Mouse (Mus musculus): ENCODE measurements around the gene Sprr3. TPM values are rescaled to one million over a fixed set of nuclear protein-coding genes. Genes with fewer than 3 reads are reported as not detected.
"Not testable (repeated sequence)": the region's sequence is repeated elsewhere in the genome, so short reads cannot be mapped to it uniquely, and the experiment has no call there.

Sprr3 gene
- total RNA-seq (2021): not detected

DNA sequence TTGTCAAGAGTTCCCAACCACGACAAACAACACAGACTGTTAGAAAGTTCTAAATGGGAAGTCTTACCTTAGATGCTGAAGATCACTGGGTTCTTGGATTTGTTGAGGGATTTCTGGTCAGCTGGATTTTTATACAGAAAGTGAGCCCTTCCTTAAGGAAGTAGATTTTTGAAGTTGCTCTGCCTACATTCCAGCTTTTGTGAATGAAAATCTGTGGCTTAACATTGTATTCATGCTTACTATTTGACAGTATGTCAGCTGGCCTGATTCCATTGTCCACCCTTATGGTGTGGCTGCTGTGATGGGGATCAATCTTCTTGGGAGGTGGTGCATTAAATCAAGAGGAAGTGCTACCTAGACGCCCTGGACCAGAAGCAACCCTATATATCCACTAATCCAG, at the start of gene Sprr3:
Gene Sprr3 (minus strand): TSS at position 101 of the 400 bp plus-strand sequence.
- DNase-seq: no peak

DNA sequence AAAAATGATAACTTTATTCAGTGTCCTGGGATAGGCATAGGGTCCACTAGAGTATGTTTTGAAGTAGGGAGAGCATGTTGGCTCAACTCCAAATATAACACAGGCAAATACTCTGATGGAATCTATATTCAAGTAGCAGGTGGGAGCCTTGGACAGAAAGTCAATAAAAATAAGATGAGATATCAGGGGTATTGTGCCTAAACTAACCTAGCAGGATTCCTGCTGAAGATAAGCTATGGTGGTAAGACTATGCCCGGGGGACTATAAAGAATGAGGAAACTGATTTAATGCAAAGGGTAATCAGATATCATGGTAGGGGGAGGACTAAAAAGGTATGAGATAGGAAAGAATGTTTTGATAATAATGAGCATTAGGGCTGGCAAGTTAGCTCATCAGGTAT, 49.7 kb upstream of the Sprr3 start:
- DNase-seq: no peak

DNA sequence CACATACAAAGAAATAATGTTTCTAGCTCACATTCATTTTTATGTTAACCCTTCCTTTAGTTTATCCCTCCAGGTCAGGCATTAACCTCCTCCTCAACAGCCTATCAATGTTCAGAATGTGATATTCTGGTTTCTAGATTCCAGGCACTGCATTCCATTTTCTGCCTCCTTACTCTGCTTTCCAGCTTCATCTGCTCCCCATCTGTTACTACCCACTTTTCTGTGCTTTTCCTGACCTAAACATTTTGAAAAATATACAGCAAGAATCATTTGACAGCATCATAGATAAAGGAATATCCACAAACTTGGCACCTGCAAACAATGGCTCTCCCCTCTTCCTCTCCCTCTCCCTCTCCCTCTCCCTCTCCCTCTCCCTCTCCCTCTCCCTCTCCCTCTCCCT, 45.0 kb upstream of the Sprr3 start:
- DNase-seq: no peak

DNA sequence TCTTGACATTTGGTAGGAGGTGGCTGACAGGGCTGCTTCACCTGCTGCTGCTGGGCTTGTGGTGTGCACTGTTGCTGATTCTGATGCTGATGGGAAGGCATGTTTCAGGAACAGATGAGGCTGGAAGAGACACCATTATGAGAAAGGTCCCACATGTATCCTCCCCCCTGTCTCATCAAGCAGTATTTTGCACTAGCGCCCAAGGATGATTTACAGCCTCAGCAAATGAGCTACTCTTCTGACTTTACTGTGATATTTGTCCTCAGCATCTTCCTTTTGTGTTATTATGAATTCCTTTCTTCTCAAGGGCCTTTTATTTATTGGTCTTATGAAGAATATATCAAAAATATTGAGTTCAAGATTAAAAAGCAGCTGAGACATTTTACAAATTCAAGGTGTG, 41.9 kb upstream of the Sprr3 start, which contains the start of gene Sprr4:
Gene Sprr4 (minus strand): TSS at position 101 of the 400 bp plus-strand sequence.
- DNase-seq: no peak

- not testable (repeated sequence) for DNase-seq
Observed at GRCm38 (mm10) chr3:92490262-92490661, 31.7 kb upstream of the Sprr3 start.

DNA sequence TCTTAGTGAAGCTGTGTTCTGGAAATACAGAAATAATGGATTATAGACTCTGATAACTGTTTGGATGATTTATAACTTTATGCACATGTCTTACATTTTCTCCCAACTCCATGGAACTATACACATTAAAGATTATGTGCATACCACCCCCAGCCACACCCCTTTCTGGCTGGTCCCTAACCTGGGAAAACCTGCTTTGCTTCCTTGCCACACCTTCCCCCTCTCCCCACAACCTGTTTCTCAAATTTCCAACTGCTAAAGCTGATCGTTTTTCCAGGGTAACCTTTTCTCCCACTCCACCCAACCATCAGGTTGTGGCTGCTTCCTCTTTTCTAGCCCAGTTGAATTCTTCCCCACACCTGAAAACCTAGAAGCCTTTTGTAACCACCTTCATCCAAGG, 27.8 kb upstream of the Sprr3 start:
- DNase-seq: no peak

- DNase-seq: no peak
Observed at GRCm38 (mm10) chr3:92485863-92486262, 27.3 kb upstream of the Sprr3 start, which contains the start of gene Sprr1a. Gene Sprr1a (minus strand): TSS chr3:92485895.

- DNase-seq: not testable (repeated sequence)
Observed at GRCm38 (mm10) chr3:92481249-92481648, 22.7 kb upstream of the Sprr3 start.

DNA sequence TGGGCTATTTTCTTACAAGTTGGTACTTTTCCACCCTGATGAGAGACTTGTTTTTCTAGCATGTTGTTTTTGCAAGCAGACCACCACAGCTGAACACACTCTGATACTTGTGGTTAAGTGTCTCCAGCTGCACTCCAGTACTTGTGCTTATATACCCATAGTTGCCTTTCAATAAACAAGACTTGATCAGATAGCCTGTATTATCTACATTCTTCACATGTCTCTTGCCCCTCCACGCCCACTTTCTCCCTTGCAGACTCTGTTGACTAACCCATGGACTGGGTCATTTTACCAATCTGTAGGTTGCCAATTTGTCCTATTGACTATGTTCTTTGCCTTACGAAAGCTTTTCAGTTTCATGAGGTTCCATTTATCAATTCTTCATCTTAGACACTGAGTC, 11.6 kb upstream of the Sprr3 start:
- DNase-seq: no peak

GRCm38 (mm10) chr3:92467424-92467823, 8.9 kb upstream of the Sprr3 start:
- DNase-seq: no peak

GRCm38 (mm10) chr3:92466576-92466975, 8.1 kb upstream of the Sprr3 start:
- no peak for DNase-seq

- no peak for DNase-seq
Observed at GRCm38 (mm10) chr3:92455151-92455550, 3.4 kb downstream of the Sprr3 start.

- no peak for DNase-seq
Observed at GRCm38 (mm10) chr3:92440177-92440576, 18.3 kb downstream of the Sprr3 start.

DNA sequence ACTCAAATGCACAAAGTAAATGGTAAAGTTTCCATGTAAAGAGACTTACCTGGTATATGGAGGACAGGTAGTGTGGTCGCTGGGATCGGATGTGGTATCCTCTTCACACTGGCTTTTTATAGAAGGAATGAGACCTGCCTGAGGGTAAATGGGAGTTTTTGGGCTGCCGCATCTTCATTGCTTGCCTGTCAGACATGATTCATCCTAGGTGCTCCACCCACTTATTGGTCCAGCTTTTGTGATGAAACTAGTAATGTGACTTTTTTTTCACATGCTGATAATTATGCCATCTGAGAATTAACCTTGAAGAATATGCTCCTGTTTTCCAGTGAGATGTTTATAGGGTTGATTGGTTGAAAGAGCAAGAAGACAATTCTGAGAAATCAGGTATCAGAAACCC, 19.8 kb downstream of the Sprr3 start, which contains the start of gene Sprr1b:
Gene Sprr1b (minus strand): TSS at position 101 of the 400 bp plus-strand sequence.
- DNase-seq: no peak

DNA sequence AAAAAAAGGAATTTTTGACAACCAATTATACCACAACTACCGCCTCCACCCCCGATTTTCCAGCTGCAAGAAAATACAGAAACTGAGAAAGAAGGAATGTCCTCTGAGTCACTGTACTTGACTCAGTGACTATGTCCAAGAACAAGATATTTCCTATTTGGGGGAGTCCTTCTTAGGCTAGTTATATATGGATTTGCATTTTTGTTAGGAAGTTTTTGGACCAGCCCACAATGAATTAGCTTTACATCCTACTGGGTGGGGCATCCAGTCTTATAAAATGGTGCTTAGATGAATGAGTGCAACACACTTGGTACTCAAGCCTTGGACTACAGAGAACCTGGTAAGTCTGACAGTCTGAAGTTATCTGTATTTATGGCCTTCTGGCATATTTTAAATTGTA, 26.2 kb downstream of the Sprr3 start, which contains the start of gene Sprr2k:
Gene Sprr2k (plus strand): TSS at position 301 of the 400 bp plus-strand sequence.
- no peak for DNase-seq

GRCm38 (mm10) chr3:92429323-92429722, 29.2 kb downstream of the Sprr3 start, which contains the start of gene Gm9774:
Gene Gm9774 (minus strand): TSS chr3:92429423.
- no peak for DNase-seq

DNA sequence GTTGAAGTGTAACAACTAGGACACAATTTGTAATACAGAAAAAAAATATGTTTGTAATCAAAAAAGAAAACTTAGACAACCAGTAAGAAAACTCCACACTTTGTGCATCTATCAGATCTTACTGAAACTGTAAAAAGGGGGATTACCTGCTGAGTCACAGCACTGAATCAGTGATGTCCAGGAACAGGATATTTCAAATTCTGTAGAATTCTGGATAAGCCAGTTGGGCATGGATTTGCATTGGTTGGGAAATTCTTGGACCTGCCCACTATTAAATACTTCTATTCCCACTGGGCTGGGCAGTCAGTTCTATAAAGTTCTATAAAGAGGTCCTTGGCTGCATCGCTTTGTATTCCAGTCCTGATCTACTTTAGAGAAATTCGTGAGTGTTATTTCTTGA, 40.7 kb downstream of the Sprr3 start, which contains the start of gene Sprr2j-ps:
Gene Sprr2j-ps (plus strand): TSS at position 301 of the 400 bp plus-strand sequence.
- DNase-seq: no peak

- DNase-seq: no peak
Observed at GRCm38 (mm10) chr3:92407691-92408090, 50.8 kb downstream of the Sprr3 start, which contains the start of gene Sprr2i. Gene Sprr2i (plus strand): TSS chr3:92407991.

Other genes starting within 250 kb of the Sprr3 start
- under 1 TPM in 1 of 2 experiments, not detected in 1; 0.19 TPM for gene Sprr2a1, start 242.9 kb downstream of the Sprr3 start, total RNA-seq (2021)
- gene Sprr2a2, start 242.8 kb downstream of the Sprr3 start, total RNA-seq (2021): 1 to 10 TPM; 4.0 to 5.1 TPM
- gene Sprr2a3, start 173.3 kb downstream of the Sprr3 start, total RNA-seq (2021): not detected
- gene Sprr2b, start 142.1 kb downstream of the Sprr3 start, total RNA-seq (2021): not detected
- not detected for gene Sprr2d, start 119.6 kb downstream of the Sprr3 start, total RNA-seq (2021)
- not detected for gene Sprr2e, start 106.6 kb downstream of the Sprr3 start, total RNA-seq (2021)
- not detected for gene Sprr2f, start 93.5 kb downstream of the Sprr3 start, total RNA-seq (2021)
- gene Sprr2h, start 73.0 kb downstream of the Sprr3 start, total RNA-seq (2021): not detected
- gene Sprr2i, start 50.7 kb downstream of the Sprr3 start, total RNA-seq (2021): not detected
- gene Sprr2j-ps, start 40.6 kb downstream of the Sprr3 start, total RNA-seq (2021): not detected
- gene Gm9774, start 29.3 kb downstream of the Sprr3 start, total RNA-seq (2021): 1 to 10 TPM; 1.7 to 4.6 TPM
- gene Sprr2k, start 26.1 kb downstream of the Sprr3 start, total RNA-seq (2021): not detected
- gene Sprr1b, start 19.9 kb downstream of the Sprr3 start, total RNA-seq (2021): not detected
- not detected for gene Sprr1a, start 27.2 kb upstream of the Sprr3 start, total RNA-seq (2021)
- gene Sprr4, start 41.8 kb upstream of the Sprr3 start, total RNA-seq (2021): not detected
- not detected for gene 2310046K23Rik, start 75.8 kb upstream of the Sprr3 start, total RNA-seq (2021)
- gene Ivl, start 115.0 kb upstream of the Sprr3 start, total RNA-seq (2021): not detected
- gene Smcp, start 130.3 kb upstream of the Sprr3 start, total RNA-seq (2021): not detected
- not detected for gene 2210017I01Rik, start 148.8 kb upstream of the Sprr3 start, total RNA-seq (2021)
- gene Lce6a, start 162.9 kb upstream of the Sprr3 start, total RNA-seq (2021): not detected
- not detected for gene Lce1a1, start 189.6 kb upstream of the Sprr3 start, total RNA-seq (2021)
- gene Lce1b, start 198.2 kb upstream of the Sprr3 start, total RNA-seq (2021): not detected
- not detected for gene Lce1a2, start 211.6 kb upstream of the Sprr3 start, total RNA-seq (2021)
- not detected for gene Lce1c, start 220.5 kb upstream of the Sprr3 start, total RNA-seq (2021)
- gene Lce1d, start 228.5 kb upstream of the Sprr3 start, total RNA-seq (2021): not detected